Mouse (Mus musculus) G1E (cell line): ENCODE data around the gene Renbp.

Experiments used
- CTCF ChIP-seq: IDR thresholded peaks from 2 replicates; pipeline ENCODE4 v1.5.1; 2012; ENCODE audit warnings: low read depth, low read length, inconsistent platforms, mixed read lengths
- GATA1 ChIP-seq: IDR thresholded peaks from 2 replicates; pipeline ENCODE4 v1.6.1; 2012; ENCODE audit warnings: borderline replicate concordance, low read length, inconsistent platforms, mixed read lengths
- POLR2AphosphoS5 ChIP-seq: IDR thresholded peaks from 2 replicates; pipeline ENCODE4 v1.6.1; 2012; ENCODE audit warnings: low read depth, low read length, inconsistent platforms; ENCODE audit not compliant: insufficient replicate concordance

DNA sequence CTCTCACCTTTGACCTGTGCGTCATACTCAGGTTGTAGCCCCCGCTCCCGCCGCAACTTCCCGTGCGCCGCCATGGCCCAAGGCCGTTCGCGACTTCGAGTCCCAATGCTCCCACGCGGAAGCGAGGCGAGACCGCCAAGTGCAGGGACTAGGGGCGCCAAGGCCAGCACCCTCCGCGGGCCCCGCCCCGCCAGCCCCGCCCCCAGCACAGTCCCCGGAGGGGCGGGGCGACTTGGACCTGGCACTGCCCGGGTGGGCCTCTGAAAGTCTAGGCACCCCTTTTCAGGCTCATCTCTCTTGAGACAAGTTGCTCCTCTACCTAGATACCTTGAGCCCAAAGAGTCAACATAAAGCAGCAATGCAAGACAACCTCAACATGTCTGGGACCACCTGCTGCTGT, 19.5 kb downstream of the Renbp start:
- TF ChIP-seq CTCF (no peak), GATA1 (no peak), POLR2AphosphoS5 (no peak)
